Mouse (Mus musculus): ENCODE data around the gene Cfap61. TPM values are rescaled to one million over a fixed set of nuclear protein-coding genes. Genes with fewer than 3 reads are reported as not detected.

Cfap61 gene
- total and polyA plus RNA-seq, 3 experiments = 0.13 TPM; not detected in 2

- Histone ChIP-seq H3K27me3 (ENCODE audit: control insufficient read depth in 1 of 2, insufficient read depth in 2 of 2, low read length in 2 of 2) (no peaks in the 10 kb centered on the region), H3K4me1 (ENCODE audit: control insufficient read depth in 1 of 2, insufficient read depth in 2 of 2, low read length in 2 of 2) (no peaks in the 10 kb centered on the region), H3K36me3 (ENCODE audit: control insufficient read depth in 1 of 2, insufficient read depth in 2 of 2, low read length in 2 of 2) (no peaks in the 10 kb centered on the region), H3K9ac (ENCODE audit: control insufficient read depth, low read depth, low read length, poor library complexity, severe bottlenecking) (no peak overlapping the region), H3K79me2 (ENCODE audit: control insufficient read depth, insufficient read depth, low read length, poor library complexity) (no peaks in the 10 kb centered on the region), H3K9me3 (replicated peaks; ENCODE audit: insufficient read depth, low read length) (no peaks in the 10 kb centered on the region), H3K4me3 (ENCODE audit: control insufficient read depth in 1 of 2, insufficient read depth in 1 of 2, low read depth in 2 of 2, low read length in 2 of 2) (no peak overlapping the region), H3K27ac (ENCODE audit: control insufficient read depth, low read depth, low read length) (no peak overlapping the region)
- DNase-seq (ENCODE audit: low read depth, low spot score) = no peak
- no peak for TF ChIP-seq POLR2A (IDR thresholded peaks at IDR 0.05; ENCODE audit: control insufficient read depth in 1 of 2, insufficient read depth in 1 of 2, low read depth in 1 of 2, low read length in 2 of 2, poor library complexity in 1 of 2)
- TF ChIP-seq CHD1 (IDR thresholded peaks at IDR 0.05; ENCODE audit: low read depth, low read length) = no peak
- TF ChIP-seq GABPA (IDR thresholded peaks at IDR 0.05; ENCODE audit: low read depth, low read length) = no peak
- no peak for TF ChIP-seq CTCF (IDR thresholded peaks at IDR 0.05 in 2 of 3, conservative IDR thresholded peaks at IDR 0.05 in 1 of 3; ENCODE audit: control insufficient read depth in 1 of 3, insufficient read depth in 1 of 3, low read depth in 2 of 3, low read length in 3 of 3, poor library complexity in 1 of 3, severe bottlenecking in 1 of 3)
- no peak for TF ChIP-seq HCFC1 (IDR thresholded peaks at IDR 0.05; ENCODE audit: low read depth, low read length)
- TF ChIP-seq NELFE (IDR thresholded peaks at IDR 0.05; ENCODE audit: low read depth, low read length) = no peak
- no peak for TF ChIP-seq ETS1 (IDR thresholded peaks at IDR 0.05; ENCODE audit: low read depth, low read length)
- no peak for TF ChIP-seq ZC3H11A (IDR thresholded peaks at IDR 0.05; ENCODE audit: low read depth, low read length)
Measured at GRCm38 (mm10) chr2:146245401-146245800, 310.8 kb downstream of the Cfap61 start.

- TF ChIP-seq KAT2A (conservative IDR thresholded peaks at IDR 0.05; ENCODE audit: low read depth, low read length) (no peak), GATA1 (IDR thresholded peaks at IDR 0.05; ENCODE audit: low read depth, low read length) (no peak), NRF1 (IDR thresholded peaks at IDR 0.05; ENCODE audit: insufficient read depth, low read depth, low read length, poor library complexity, severe bottlenecking) (no peak), GABPA (IDR thresholded peaks at IDR 0.05; ENCODE audit: low read depth, low read length) (no peak), NELFE (IDR thresholded peaks at IDR 0.05; ENCODE audit: low read depth, low read length) (no peak), TBP (IDR thresholded peaks at IDR 0.05; ENCODE audit: low read depth, low read length) (no peak), SIN3A (IDR thresholded peaks at IDR 0.05; ENCODE audit: low read length) (no peak), BHLHE40 (IDR thresholded peaks at IDR 0.05; ENCODE audit: borderline replicate concordance, low read depth, low read length) (no peak), EP300 (IDR thresholded peaks at IDR 0.05; ENCODE audit: low read depth in 1 of 2, low read length in 2 of 2) (no peak), ZKSCAN1 (IDR thresholded peaks at IDR 0.05; ENCODE audit: low read depth, low read length) (no peak), USF2 (IDR thresholded peaks at IDR 0.05; ENCODE audit: borderline replicate concordance in 1 of 2, insufficient read depth in 1 of 2, low read depth in 1 of 2, low read length in 2 of 2) (no peak), ELF1 (IDR thresholded peaks at IDR 0.05; ENCODE audit: low read depth, low read length) (no peak), RCOR1 (IDR thresholded peaks at IDR 0.05; ENCODE audit: low read depth, low read length) (no peak), USF1 (IDR thresholded peaks at IDR 0.05; ENCODE audit: low read depth, low read length) (no peak), SMC3 (IDR thresholded peaks at IDR 0.05; ENCODE audit: low read depth, low read length) (no peak), ETS1 (IDR thresholded peaks at IDR 0.05; ENCODE audit: low read depth, low read length) (no peak)
- H3K9me3 ChIP-seq (replicated peaks; ENCODE audit: insufficient read depth, low read length) = no peaks in the 10 kb centered on the region
- DNase-seq (ENCODE audit: low read depth, low spot score) = no peak
- no peaks in the 10 kb centered on the region for H3K27me3 ChIP-seq (ENCODE audit: control insufficient read depth in 1 of 2, insufficient read depth in 2 of 2, low read length in 2 of 2)
- no peak overlapping the region for H3K9ac ChIP-seq (ENCODE audit: control insufficient read depth, low read depth, low read length, poor library complexity, severe bottlenecking)
- no peak overlapping the region for H3K27ac ChIP-seq (ENCODE audit: control insufficient read depth, low read depth, low read length)
- no peaks in the 10 kb centered on the region for H3K36me3 ChIP-seq (ENCODE audit: control insufficient read depth in 1 of 2, insufficient read depth in 2 of 2, low read length in 2 of 2)
- no peak overlapping the region for H3K4me3 ChIP-seq (ENCODE audit: control insufficient read depth in 1 of 2, insufficient read depth in 1 of 2, low read depth in 2 of 2, low read length in 2 of 2)
- H3K79me2 ChIP-seq (ENCODE audit: control insufficient read depth, insufficient read depth, low read length, poor library complexity) = no peaks in the 10 kb centered on the region
- H3K4me1 ChIP-seq (ENCODE audit: control insufficient read depth in 1 of 2, insufficient read depth in 2 of 2, low read length in 2 of 2) = no peaks in the 10 kb centered on the region
Measured at GRCm38 (mm10) chr2:146246409-146247075, 312.0 kb downstream of the Cfap61 start.

Data from MEL (cell line).